Mouse (Mus musculus) lung, embryonic 16.5 days (tissue): ENCODE measurements around the gene Pcsk4. TPM values are rescaled to one million over a fixed set of nuclear protein-coding genes. Genes with fewer than 3 reads are reported as not detected.

ENCODE experiments used
- ATAC-seq: fragments of 200-750 bp; cut with Nextera tagmentation; 2 replicates; pipeline ENCODE4 v1.8.0; 2017; ENCODE audit warnings: low read depth, mild to moderate bottlenecking, moderate library complexity
- H3K27ac ChIP-seq: fragments of 300-500 bp; sonication (generic); 2 replicates; pipeline ENCODE4 v1.5.1; 2014; ENCODE audit warnings: mild to moderate bottlenecking, control low read depth, low read length
- H3K27me3 ChIP-seq: fragments of 300-500 bp; sonication (generic); 2 replicates; pipeline ENCODE4 v1.6.1; 2014; ENCODE audit warnings: low read depth, low read length, mixed read lengths; ENCODE audit not compliant: control insufficient read depth, insufficient read depth
- H3K36me3 ChIP-seq: fragments of 300-500 bp; sonication (generic); 2 replicates; pipeline ENCODE4 v1.6.1; 2014; ENCODE audit warnings: low read length; ENCODE audit not compliant: control insufficient read depth, insufficient read depth
- H3K4me1 ChIP-seq: fragments of 300-500 bp; sonication (generic); replicated peaks from 2 replicates; pipeline ENCODE4 v1.6.1; 2014; ENCODE audit warnings: low read length, mixed read lengths; ENCODE audit not compliant: control insufficient read depth, insufficient read depth
- H3K4me2 ChIP-seq: fragments of 300-500 bp; sonication (generic); 2 replicates; pipeline ENCODE4 v1.6.1; 2014; ENCODE audit warnings: low read depth, low read length, control low read depth
- H3K4me3 ChIP-seq: fragments of 300-500 bp; sonication (generic); 2 replicates; pipeline ENCODE4 v1.5.1; 2014; ENCODE audit warnings: mild to moderate bottlenecking, low read length, control low read depth
- H3K9ac ChIP-seq: fragments of 300-500 bp; sonication (generic); 2 replicates; pipeline ENCODE4 v1.6.1; 2014; ENCODE audit warnings: low read length, control low read depth
- H3K9me3 ChIP-seq: fragments of 300-500 bp; sonication (generic); 2 replicates; pipeline ENCODE4 v1.6.1; 2016; ENCODE audit warnings: low read length; ENCODE audit not compliant: control insufficient read depth
- WGBS: fragments of 180-500 bp; shearing (Covaris S2); extraction: QIAGEN DNeasy Blood & Tissue Kit; methylation state at CpG from one replicate; pipeline ENCODE4 v1.1.7; 2014; 5-methylcytosine and 5-hydroxymethylcytosine counted together
- polyA plus RNA-seq: library from polyadenylated mRNA; unstranded; fragments of >200 nt; fragmentation: Nextera tagmentation; extraction: Ambion mirVana; gene quantifications from 2 replicates; pipeline ENCODE4 v1.2.1, GENCODE M21; 2015

Pcsk4 gene
- polyA plus RNA-seq, result 4.2 and 4.3 TPM in 2 replicates

GRCm38 (mm10) chr10:80329273-80330081 lies at the start of gene Pcsk4, which contains the start of gene Reep6:
Gene Pcsk4, minus strand, starts transcription at chr10:80329498.
Gene Reep6, plus strand, starts transcription at chr10:80329953.
- peak; percentile 96 for ATAC-seq
- peak within 1 kb of the TSS; percentile 65 for H3K9ac ChIP-seq
- H3K4me2 ChIP-seq, result peak within 1 kb of the TSS; percentile 96
- no peaks in the 10 kb centered on the region for H3K9me3 ChIP-seq
- H3K27ac ChIP-seq, result peak within 1 kb of the TSS; percentile 34; the same call in 1 of the 2 replicates
- no peaks in the 10 kb centered on the region for H3K36me3 ChIP-seq
- peak within 1 kb of the TSS; percentile 57 for H3K4me3 ChIP-seq
- 3% methylated on average over 35 of the region's 36 CpGs for WGBS
- peaks cover 15% of the 10 kb centered on the region for H3K4me1 ChIP-seq
- H3K27me3 ChIP-seq, result no peaks in the 10 kb centered on the region; the same call in 1 of the 2 replicates

- 49% methylated on average over 10 of the region's 10 CpGs for WGBS
These were observed 48.4 kb upstream of the Pcsk4 start for GRCm38 (mm10) chr10:80377716-80378115.

GRCm38 (mm10) chr10:80376160-80376559 lies 46.9 kb upstream of the Pcsk4 start:
- no peaks in the 10 kb centered on the region for H3K27me3 ChIP-seq
- 2% methylated on average over 7 of the region's 7 CpGs for WGBS
- H3K4me2 ChIP-seq, result no peak overlapping the region
- ATAC-seq, result peak; percentile 64
- H3K4me1 ChIP-seq, result peaks cover 5% of the 10 kb centered on the region
- H3K4me3 ChIP-seq, result no peak overlapping the region
- H3K9ac ChIP-seq, result no peak overlapping the region
- no peak overlapping the region for H3K27ac ChIP-seq
- H3K9me3 ChIP-seq, result no peaks in the 10 kb centered on the region
- H3K36me3 ChIP-seq, result peaks cover 4% of the 10 kb centered on the region

More at GRCm38 (mm10) chr10:80377716-80378115, 48.4 kb upstream of the Pcsk4 start:
- Histone ChIP-seq H3K4me3 (no peak overlapping the region), H3K27me3 (no peaks in the 10 kb centered on the region), H3K27ac (no peak overlapping the region), H3K9ac (no peak overlapping the region), H3K9me3 (no peaks in the 10 kb centered on the region), H3K4me2 (no peak overlapping the region), H3K36me3 (peaks cover 19% of the 10 kb centered on the region), H3K4me1 (no peaks in the 10 kb centered on the region)
- ATAC-seq, result no peak

GRCm38 (mm10) chr10:80374063-80374462 lies 44.8 kb upstream of the Pcsk4 start:
- no peak overlapping the region for H3K4me2 ChIP-seq
- no peak overlapping the region for H3K9ac ChIP-seq
- H3K4me3 ChIP-seq, result no peak overlapping the region
- 0 out of 2 replicates have a peak, but pooled peaks have one; percentile 34 for ATAC-seq
- no peaks in the 10 kb centered on the region for H3K36me3 ChIP-seq
- H3K27ac ChIP-seq, result no peak overlapping the region
- H3K27me3 ChIP-seq, result no peaks in the 10 kb centered on the region
- H3K9me3 ChIP-seq, result no peaks in the 10 kb centered on the region
- H3K4me1 ChIP-seq, result peaks cover 5% of the 10 kb centered on the region
- 27% methylated on average over 6 of the region's 6 CpGs for WGBS

- WGBS, result 83% methylated on average over 6 of the region's 6 CpGs
- peaks cover 5% of the 10 kb centered on the region for H3K4me1 ChIP-seq
- H3K9ac ChIP-seq, result no peak overlapping the region
- H3K36me3 ChIP-seq, result no peaks in the 10 kb centered on the region
- ATAC-seq, result no peak
- no peaks in the 10 kb centered on the region; the same call in 1 of the 2 replicates for H3K9me3 ChIP-seq
- no peak overlapping the region for H3K4me2 ChIP-seq
- no peak overlapping the region for H3K4me3 ChIP-seq
- no peak overlapping the region for H3K27ac ChIP-seq
- H3K27me3 ChIP-seq, result no peaks in the 10 kb centered on the region
These were observed 43.4 kb upstream of the Pcsk4 start for GRCm38 (mm10) chr10:80372706-80373105.

GRCm38 (mm10) chr10:80371983-80372382 lies 42.7 kb upstream of the Pcsk4 start:
- WGBS, result 48% methylated on average over 9 of the region's 9 CpGs

GRCm38 (mm10) chr10:80371411-80371966 lies 42.2 kb upstream of the Pcsk4 start:
- WGBS, result 3% methylated on average over 12 of the region's 12 CpGs
- H3K9ac ChIP-seq, result 0 out of 2 replicates have a peak overlapping the region, but pooled peaks have one; percentile 37
- peak; percentile 69 for ATAC-seq

More at GRCm38 (mm10) chr10:80371983-80372382, 42.7 kb upstream of the Pcsk4 start:
- Histone ChIP-seq H3K36me3 (no peaks in the 10 kb centered on the region), H3K27me3 (no peaks in the 10 kb centered on the region), H3K9me3 (no peaks in the 10 kb centered on the region; the same call in 1 of the 2 replicates), H3K4me3 (no peak overlapping the region), H3K9ac (no peak overlapping the region), H3K4me2 (peak overlapping the region; percentile 37), H3K27ac (no peak overlapping the region; the same call in 1 of the 2 replicates), H3K4me1 (peaks cover 5% of the 10 kb centered on the region)
- no peak for ATAC-seq

GRCm38 (mm10) chr10:80369995-80370747 lies 40.9 kb upstream of the Pcsk4 start:
- Histone ChIP-seq H3K4me2 (no peak overlapping the region), H3K4me1 (peaks cover 5% of the 10 kb centered on the region), H3K36me3 (no peaks in the 10 kb centered on the region), H3K27me3 (no peaks in the 10 kb centered on the region; the same call in 1 of the 2 replicates), H3K9ac (no peak overlapping the region), H3K27ac (no peak overlapping the region), H3K4me3 (no peak overlapping the region), H3K9me3 (no peaks in the 10 kb centered on the region; the same call in 1 of the 2 replicates)
- WGBS, result 69% methylated on average over 21 of the region's 21 CpGs
- no peak for ATAC-seq

More at GRCm38 (mm10) chr10:80371411-80371966, 42.2 kb upstream of the Pcsk4 start:
- no peak overlapping the region; the same call in 1 of the 2 replicates for H3K27ac ChIP-seq
- peak overlapping the region; percentile 38 for H3K4me3 ChIP-seq
- H3K4me1 ChIP-seq, result peaks cover 5% of the 10 kb centered on the region
- peak overlapping the region; percentile 37 for H3K4me2 ChIP-seq
- H3K9me3 ChIP-seq, result no peaks in the 10 kb centered on the region; the same call in 1 of the 2 replicates
- H3K27me3 ChIP-seq, result no peaks in the 10 kb centered on the region
- H3K36me3 ChIP-seq, result no peaks in the 10 kb centered on the region
